Mouse (Mus musculus) heart, postnatal 4 days (tissue): Measurements from ENCODE around the gene Kir3dl2. TPM values are rescaled to one million over a fixed set of nuclear protein-coding genes. Genes with fewer than 3 reads are reported as not detected.
"Not testable (repeated sequence)": the region's sequence is repeated elsewhere in the genome, so short reads cannot be mapped to it uniquely, and the experiment has no call there.

Source experiments
- DNase-seq: peaks from one replicate; pipeline ENCODE4 v3.0.0; 2021
- total RNA-seq, 2 experiments: library from RNA; stranded (reverse); gene quantifications; 2 replicates each; pipeline ENCODE4 v1.2.3; 2021

Gene Kir3dl2
- not detected for total RNA-seq

DNA sequence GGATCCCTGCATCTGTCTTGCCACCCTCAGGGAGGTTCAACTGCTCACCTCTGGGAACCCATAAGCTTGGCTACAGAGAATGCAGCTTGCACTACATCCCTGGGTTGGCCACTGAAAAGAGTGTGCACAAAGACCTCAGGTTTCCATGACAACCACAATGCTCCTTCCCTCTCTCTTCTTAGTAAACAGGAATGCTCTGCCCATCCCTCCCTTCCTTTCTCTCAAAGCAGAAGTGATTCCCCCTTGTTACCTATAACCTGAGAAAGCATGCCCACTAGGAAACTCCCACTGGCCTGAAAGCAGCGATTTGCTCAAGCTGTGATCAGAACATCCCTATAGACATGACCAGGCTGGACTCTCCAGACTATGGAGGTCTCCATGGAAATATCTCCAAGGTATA is at the start of gene Kir3dl2:
Gene Kir3dl2 (minus strand): TSS at position 101 of the 400 bp plus-strand sequence.
- not testable (repeated sequence) for DNase-seq

DNA sequence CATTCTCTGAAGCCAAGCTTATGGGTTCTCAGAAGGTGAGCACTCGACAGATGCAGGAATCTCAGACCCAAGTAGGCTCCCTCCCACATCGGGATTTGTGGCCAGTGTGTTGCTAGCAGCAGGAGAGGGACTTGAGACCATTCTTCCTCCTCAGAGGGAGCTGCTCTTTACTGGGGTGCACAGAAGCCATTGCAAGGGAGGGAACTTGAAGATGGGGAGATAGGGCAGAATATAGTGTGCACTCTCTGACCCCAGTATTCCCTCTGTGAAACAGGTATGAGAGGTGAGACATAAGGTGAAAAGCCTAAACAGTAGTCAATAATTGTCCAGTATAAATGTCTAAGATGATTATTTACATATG is 47.0 kb upstream of the Kir3dl2 start:
- no peak for DNase-seq

DNA sequence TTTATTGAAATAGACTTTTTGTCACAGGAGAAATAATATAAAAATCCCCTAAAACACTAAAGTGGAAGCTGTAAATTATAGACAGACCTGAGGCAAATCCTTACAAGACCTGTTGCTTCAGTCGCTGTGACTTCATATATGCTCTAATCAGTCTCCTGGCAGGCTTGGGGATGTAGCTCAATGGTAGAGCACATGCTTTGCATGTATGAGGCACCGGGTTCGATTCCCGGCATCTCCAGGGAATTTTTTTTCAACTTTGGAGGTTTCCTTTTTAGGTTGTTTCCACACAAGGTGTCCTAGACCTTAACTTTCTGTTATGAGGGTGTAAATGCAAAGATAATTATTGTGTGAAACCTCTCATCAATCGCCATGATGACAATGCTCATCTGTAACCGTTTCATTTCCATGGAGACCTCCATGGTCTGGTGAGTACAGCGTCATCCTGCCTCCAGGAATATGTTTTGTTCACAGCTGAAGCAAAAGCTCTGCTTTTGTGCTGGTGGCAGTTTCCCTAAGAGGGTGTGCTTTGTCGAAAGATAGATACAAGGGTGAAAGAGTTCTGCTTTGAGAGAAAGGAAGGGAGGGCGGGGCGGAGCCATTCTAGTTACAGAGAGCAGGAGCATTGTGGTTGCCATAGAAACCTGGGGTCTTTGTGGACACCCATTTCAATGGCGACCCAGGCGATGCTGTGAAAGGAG is 46.5 kb upstream of the Kir3dl2 start, which contains the start of gene Tceal3:
Gene Tceal3 (plus strand): TSS at position 644 of the 698 bp plus-strand sequence.
- DNase-seq = no peak

DNA sequence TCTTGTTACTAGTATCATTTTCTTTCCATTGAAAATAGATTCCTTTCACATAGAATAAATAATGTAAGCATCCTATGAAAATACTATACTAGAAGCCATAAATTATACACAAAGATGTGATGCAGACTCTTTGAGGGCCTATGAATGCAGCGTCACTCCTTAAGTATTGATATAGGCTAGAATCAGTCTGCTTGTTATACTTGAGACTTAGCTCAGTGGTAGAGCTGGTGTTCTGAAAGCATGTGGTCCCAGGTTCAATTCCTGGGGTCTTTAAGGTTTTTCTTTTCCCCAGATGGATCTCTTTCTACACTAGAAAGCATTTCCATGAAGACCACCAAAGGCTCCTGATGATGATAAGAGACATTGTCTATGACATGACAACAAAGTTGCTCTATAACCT is 40.8 kb upstream of the Kir3dl2 start:
- no peak for DNase-seq

DNA sequence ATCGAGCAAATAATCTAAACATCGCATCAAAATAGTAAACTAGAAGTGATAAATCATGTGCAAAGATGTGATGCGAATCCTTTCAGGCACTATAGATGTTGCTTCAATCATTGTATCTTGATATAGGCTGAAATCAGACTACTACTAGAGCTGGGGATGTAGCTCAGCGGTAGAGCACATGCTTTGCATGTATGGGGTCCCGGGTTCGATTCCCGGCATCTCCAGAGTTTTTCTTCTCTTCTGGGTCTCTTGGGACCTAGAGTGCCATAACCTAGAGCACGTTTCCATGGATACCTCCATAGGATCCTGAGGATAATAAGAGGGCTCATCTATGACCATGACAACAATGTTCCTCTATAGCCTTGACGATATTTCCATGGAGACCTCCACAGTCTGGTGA is 25.2 kb upstream of the Kir3dl2 start:
- DNase-seq = not testable (repeated sequence)

DNA sequence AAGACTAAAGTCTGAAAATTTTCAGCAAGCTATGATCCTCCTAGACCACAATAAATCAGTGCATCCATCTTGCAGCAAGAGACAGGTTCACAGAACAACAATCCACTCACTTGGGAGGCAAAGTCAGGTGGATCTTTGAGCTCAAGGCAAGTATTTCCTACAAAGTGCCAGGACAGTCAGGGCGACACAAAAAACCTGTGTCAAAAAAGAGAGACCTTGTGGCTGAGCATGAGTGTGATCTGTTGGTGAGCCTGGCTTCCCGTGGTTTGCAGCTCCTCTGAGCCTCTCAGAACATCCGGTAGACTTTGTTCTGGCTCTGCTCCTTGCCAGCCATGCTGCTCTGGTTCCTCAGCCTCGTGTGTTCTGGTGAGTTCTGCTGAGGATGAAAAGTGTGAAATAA is 26.2 kb downstream of the Kir3dl2 start, which contains the start of gene Kir3dl1:
Gene Kir3dl1 (plus strand): TSS at position 301 of the 400 bp plus-strand sequence.
- DNase-seq = not testable (repeated sequence)

Other genes with a start within 250 kb of the Kir3dl2 start
- gene Kir3dl1, start 26.1 kb downstream of the Kir3dl2 start, total RNA-seq = not detected
- gene Tceal3, start 46.8 kb upstream of the Kir3dl2 start, total RNA-seq = under 1 TPM; 0.62 to 0.65 TPM
- 1 to 10 TPM; 7.4 to 7.7 TPM for gene Tceal1, start 163.9 kb upstream of the Kir3dl2 start, total RNA-seq
- gene Morf4l2, start 199.6 kb upstream of the Kir3dl2 start, total RNA-seq = 100 to 1,000 TPM; 223 to 227 TPM
- gene Glra4, start 236.1 kb upstream of the Kir3dl2 start, total RNA-seq = not detected